Mouse (Mus musculus) ES-E14 (cell line): ENCODE measurements around the gene Prex1. TPM values are rescaled to one million over a fixed set of nuclear protein-coding genes. Genes with fewer than 3 reads are reported as not detected.

Experiments
- DNase-seq: peaks from one replicate; pipeline ENCODE4 v3.0.0-alpha.2; 2013; ENCODE audit warnings: low read depth, low spot score
- H3K27ac ChIP-seq: 2 replicates; pipeline ENCODE4 v1.5.1; 2012; ENCODE audit warnings: low read depth, mild to moderate bottlenecking, low read length, moderate library complexity, mixed read lengths; ENCODE audit not compliant: poor library complexity, insufficient read depth, severe bottlenecking
- H3K36me3 ChIP-seq: 2 replicates; pipeline ENCODE4 v1.6.1; 2012; ENCODE audit warnings: mild to moderate bottlenecking, low read length, moderate library complexity, mixed read lengths; ENCODE audit not compliant: control insufficient read depth, poor library complexity, insufficient read depth, severe bottlenecking
- H3K4me1 ChIP-seq, 2 experiments: fragments of 150-350 bp in 1 of 2; sonication (generic) in 1 of 2; 2 replicates each; pipeline ENCODE4 v1.6.1; 2012; ENCODE audit warnings: low read length in 2 of 2, mild to moderate bottlenecking in 1 of 2, mixed read lengths in 1 of 2; ENCODE audit not compliant: control insufficient read depth in 2 of 2, insufficient read depth in 2 of 2, poor library complexity in 1 of 2
- H3K4me3 ChIP-seq, 2 experiments: fragments of 150-350 bp in 1 of 2; sonication (generic) in 1 of 2; 2 replicates each; pipeline ENCODE4 v1.5.1; 2012; ENCODE audit warnings: low read length in 2 of 2, low read depth in 1 of 2, mild to moderate bottlenecking in 1 of 2, mixed read lengths in 1 of 2; ENCODE audit not compliant: insufficient read depth in 1 of 2, poor library complexity in 1 of 2, severe bottlenecking in 1 of 2
- H3K9ac ChIP-seq: 2 replicates; pipeline ENCODE4 v1.6.1; 2012; ENCODE audit warnings: low read depth, mild to moderate bottlenecking, low read length, mixed read lengths; ENCODE audit not compliant: poor library complexity, insufficient read depth, severe bottlenecking
- H3K9me3 ChIP-seq: fragments of 150-350 bp; sonication (generic); 2 replicates; pipeline ENCODE4 v1.6.1; 2012; ENCODE audit warnings: low read depth, mild to moderate bottlenecking, low read length; ENCODE audit not compliant: control insufficient read depth, insufficient read depth
- CHD2 ChIP-seq: IDR thresholded peaks from 2 replicates; pipeline ENCODE4 v1.6.1; 2014; ENCODE audit warnings: mild to moderate bottlenecking, low read depth, low read length, inconsistent platforms
- HCFC1 ChIP-seq: IDR thresholded peaks from 2 replicates; pipeline ENCODE4 v1.6.1; 2012; ENCODE audit warnings: low read length, inconsistent platforms, borderline replicate concordance; ENCODE audit not compliant: insufficient read depth
- MAFK ChIP-seq: IDR thresholded peaks from 2 replicates; pipeline ENCODE4 v1.6.1; 2014; ENCODE audit warnings: mild to moderate bottlenecking, low read depth, low read length, inconsistent platforms; ENCODE audit not compliant: insufficient read depth
- ZC3H11A ChIP-seq: IDR thresholded peaks from 2 replicates; pipeline ENCODE4 v1.6.1; 2012; ENCODE audit warnings: low read depth, mild to moderate bottlenecking, inconsistent platforms, low read length, borderline replicate concordance
- ZNF384 ChIP-seq: IDR thresholded peaks from 2 replicates; pipeline ENCODE4 v1.6.1; 2012; ENCODE audit warnings: low read depth, low read length, inconsistent platforms
- in situ Hi-C, 2 experiments: fragments of 600-800 bp; cut with MboI; formaldehyde crosslinking; loops; one replicate each; pipeline ENCODE4 v1.15.1; 2025; ENCODE audit warnings: low sequenced_read_pairs in 2 of 2, inconsistent platforms in 1 of 2; ENCODE audit not compliant: unreplicated experiment in 2 of 2
- total RNA-seq: library from RNA; depleted of rRNA; stranded (reverse); fragments of 300-350 nt; gene quantifications from 2 replicates; pipeline ENCODE4 v1.2.3, GENCODE M21; 2012

Prex1 gene
- total RNA-seq, 1 experiment, result 1.5 TPM

- no peak overlapping the region for H3K27ac ChIP-seq
- in situ Hi-C loops, result no loop called here
- no peaks in the 10 kb centered on the region for H3K36me3 ChIP-seq
- H3K4me1 ChIP-seq, result peaks cover 0 to 3% of the 10 kb centered on the region in 2 experiments; a peak in 1 of 4 replicates
- no peak overlapping the region for H3K9ac ChIP-seq
- H3K9me3 ChIP-seq, result no peaks in the 10 kb centered on the region
- TF ChIP-seq ZNF384, result no peak
- no peak for TF ChIP-seq ZC3H11A
- TF ChIP-seq CHD2, result no peak
- TF ChIP-seq HCFC1, result no peak
- no peak for TF ChIP-seq MAFK
- no peak overlapping the region for H3K4me3 ChIP-seq
- DNase-seq, result no peak
Observed at GRCm38 (mm10) chr2:166622590-166622989, 91.0 kb downstream of the Prex1 start.

DNA sequence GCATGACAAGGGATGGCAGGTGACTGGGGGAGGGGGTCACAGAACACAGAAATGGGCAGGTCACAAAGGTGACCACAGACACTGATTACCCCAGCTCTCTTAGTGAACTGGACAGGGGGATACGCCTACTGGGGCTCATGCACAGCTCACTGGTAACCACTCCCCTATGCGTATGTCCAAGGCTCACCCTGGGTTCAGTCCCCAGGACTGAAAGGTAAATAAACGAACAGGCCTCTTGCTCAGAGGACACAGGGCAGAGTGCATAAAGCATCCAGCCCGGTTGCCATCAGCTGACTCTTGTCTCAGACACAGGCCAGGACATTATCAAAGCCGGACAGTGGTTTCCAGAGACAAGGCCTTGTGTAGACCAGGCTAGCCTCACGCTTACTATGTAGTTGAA, 91.6 kb downstream of the Prex1 start:
- no peak overlapping the region for H3K27ac ChIP-seq
- H3K36me3 ChIP-seq, result no peaks in the 10 kb centered on the region
- no peak overlapping the region for H3K9ac ChIP-seq
- peaks cover 0 to 3% of the 10 kb centered on the region in 2 experiments; a peak in 1 of 4 replicates for H3K4me1 ChIP-seq
- in situ Hi-C loops, result no loop called here
- no peak for TF ChIP-seq ZC3H11A
- no peak for TF ChIP-seq HCFC1
- TF ChIP-seq ZNF384, result no peak
- no peak for DNase-seq
- H3K4me3 ChIP-seq, result no peak overlapping the region
- no peaks in the 10 kb centered on the region for H3K9me3 ChIP-seq

DNA sequence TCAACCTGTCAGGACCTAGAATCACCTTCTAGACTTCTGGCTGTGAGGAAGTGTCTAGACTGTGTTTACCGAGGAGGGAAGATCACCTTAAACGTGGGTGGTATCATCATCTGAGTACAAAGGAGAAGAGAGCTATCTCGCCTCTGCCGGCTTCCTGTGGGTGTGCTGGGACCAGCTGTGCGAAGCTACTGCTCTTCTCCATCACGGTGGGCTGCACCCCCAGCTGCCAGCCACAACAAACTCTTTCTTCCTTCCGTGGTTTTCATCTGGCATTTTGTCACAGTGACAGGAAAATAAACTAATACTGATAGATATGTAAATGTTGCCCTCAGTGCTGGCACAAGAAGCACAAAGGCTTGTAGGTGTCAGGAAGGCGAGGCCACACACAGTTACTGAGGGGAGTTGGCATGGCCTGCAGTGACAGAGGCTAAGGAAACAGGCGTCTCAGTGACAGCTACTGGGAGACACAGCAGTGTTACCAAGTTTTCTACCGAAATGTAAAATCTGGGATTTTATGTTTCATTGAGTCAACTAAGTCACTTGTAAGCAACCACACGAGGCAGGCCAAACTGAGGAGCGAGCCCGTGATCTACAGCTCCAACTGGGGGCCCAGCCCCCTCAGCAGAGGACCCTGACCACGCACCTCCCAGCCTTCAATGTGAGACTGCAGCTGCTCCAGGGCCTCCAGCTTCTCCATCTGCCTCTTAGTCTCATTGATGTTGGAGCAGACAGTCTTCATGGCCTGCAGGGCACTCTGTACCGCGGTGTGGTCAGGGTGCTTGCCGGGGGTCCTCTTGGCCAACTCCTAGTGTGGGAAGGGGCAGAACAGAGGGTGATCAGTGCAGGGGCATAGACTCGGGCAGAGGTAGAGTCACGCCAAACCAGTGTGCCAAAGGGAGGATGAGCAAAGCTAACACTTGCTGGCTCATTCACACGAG, 92.8 kb downstream of the Prex1 start:
- TF ChIP-seq ZC3H11A, result no peak
- no peak for TF ChIP-seq CHD2
- no peak for TF ChIP-seq ZNF384
- no peak for TF ChIP-seq HCFC1
- no peak for TF ChIP-seq MAFK
- Histone ChIP-seq H3K9ac (no peak overlapping the region), H3K9me3 (no peaks in the 10 kb centered on the region), H3K36me3 (no peaks in the 10 kb centered on the region), H3K27ac (no peak overlapping the region), H3K4me1 (peaks cover 0 to 3% of the 10 kb centered on the region in 2 experiments; a peak in 1 of 4 replicates), H3K4me3 (no peak overlapping the region)
- DNase-seq, result no peak
- in situ Hi-C loops, result no loop called here

GRCm38 (mm10) chr2:166619906-166620490, 93.6 kb downstream of the Prex1 start:
- no peak overlapping the region for H3K4me3 ChIP-seq
- H3K36me3 ChIP-seq, result no peaks in the 10 kb centered on the region
- H3K27ac ChIP-seq, result no peak overlapping the region
- no peak overlapping the region for H3K9ac ChIP-seq
- no peak for TF ChIP-seq ZNF384
- DNase-seq, result no peak
- in situ Hi-C loops, result no loop called here
- H3K4me1 ChIP-seq, result peaks cover 0 to 3% of the 10 kb centered on the region in 2 experiments; a peak in 1 of 4 replicates
- H3K9me3 ChIP-seq, result no peaks in the 10 kb centered on the region
